Mouse (Mus musculus) ES-Bruce4 (cell line): ENCODE results near the gene Col13a1.

ENCODE experiments used
- CTCF ChIP-seq: IDR thresholded peaks from one replicate; pipeline ENCODE4 v1.8.1; 2011; ENCODE audit warnings: low read depth, low read length
- POLR2A ChIP-seq: IDR thresholded peaks from one replicate; pipeline ENCODE4 v1.8.1; 2011; ENCODE audit warnings: low read length; ENCODE audit not compliant: insufficient read depth

DNA sequence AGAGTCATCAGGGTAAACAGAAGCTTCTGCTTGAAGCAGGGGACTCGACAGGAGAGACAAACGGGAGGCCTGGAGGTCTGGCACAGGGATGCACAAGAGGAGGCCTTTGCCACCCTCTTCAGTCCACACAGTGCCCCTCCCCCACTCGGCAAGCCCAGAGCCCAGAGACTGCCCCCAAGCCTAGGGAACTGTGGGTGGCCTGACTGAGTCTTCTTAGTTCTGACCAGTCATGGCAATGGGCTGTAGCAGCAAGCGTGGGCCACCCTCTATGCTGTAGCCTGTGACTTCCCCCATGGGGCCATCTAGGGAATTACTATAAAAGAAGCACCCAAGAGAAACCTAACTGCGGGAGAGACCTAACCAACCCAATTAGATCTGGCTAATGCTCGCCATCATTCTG is 1.9 kb downstream of the Col13a1 start:
- peak; percentile 34 for TF ChIP-seq CTCF
- no peak for TF ChIP-seq POLR2A
